Mouse (Mus musculus) left cerebral cortex, adult 2 months (tissue): ENCODE data around the gene Ptpn9. TPM values are rescaled to one million over a fixed set of nuclear protein-coding genes. Genes with fewer than 3 reads are reported as not detected.
A peak's percentile ranks its signal among the peaks of the same experiment; 100 is the strongest.

Experiments
- DNase-seq, 2 experiments: peaks; one replicate each; pipeline ENCODE4 v3.0.0; 2021 to 2022; ENCODE audit warnings: low spot score in 2 of 2, mixed read lengths in 1 of 2; ENCODE audit errors: extremely low spot score in 1 of 2
- H3K27ac ChIP-seq: fragments of 200-600 bp; 2 replicates; pipeline ENCODE4 v1.8.1; 2022
- H3K4me3 ChIP-seq: fragments of 200-600 bp; 2 replicates; pipeline ENCODE4 v1.8.1; 2022
- CTCF ChIP-seq: fragments of 200-600 bp; IDR thresholded peaks from 2 replicates; pipeline ENCODE4 v1.8.1; 2022; ENCODE audit warnings: antibody characterized with exemption, mild to moderate bottlenecking, moderate library complexity
- intact Hi-C: fragments of 180-260 bp; cut with DNase I; formaldehyde crosslinking; loops from one replicate; pipeline ENCODE4 v1.15.1; 2025
- total RNA-seq, 2 experiments: library from RNA; stranded (reverse); gene quantifications; 2 replicates each; pipeline ENCODE4 v1.2.3; 2021

The Ptpn9 gene
- total RNA-seq, 2 experiments from 2014 or later, result 29.7 to 33.1 TPM

GRCm38 (mm10) chr9:57074822-57075603 lies 80.3 kb downstream of the Ptpn9 start:
- TF ChIP-seq CTCF, result no peak
- intact Hi-C loops, result loop anchor here (5.0 kb wide), 3 partner anchors 138 to 447 kb away; partner anchors contain the start of genes Cox5a and Imp3
- H3K4me3 ChIP-seq, result peak overlapping the region; percentile 60

GRCm38 (mm10) chr9:57075681-57076381 lies 81.1 kb downstream of the Ptpn9 start:
- intact Hi-C loops, result loop anchor here (2.0 to 5.0 kb wide), 2 partner anchors 55 to 139 kb away; partner anchors contain the start of genes Imp3 and Man2c1
- peak overlapping the region; percentile 90 for H3K27ac ChIP-seq
- DNase-seq, result peak; percentile 97 to 98
- peak overlapping the region; percentile 85 for H3K4me3 ChIP-seq
- peak; percentile 3 for TF ChIP-seq CTCF

More at GRCm38 (mm10) chr9:57074822-57075603, 80.3 kb downstream of the Ptpn9 start:
- H3K27ac ChIP-seq, result peak overlapping the region; percentile 85
- peak; percentile 57 to 59 for DNase-seq

- Histone ChIP-seq H3K27ac (peak overlapping the region; percentile 90), H3K4me3 (peak overlapping the region; percentile 85)
- peak; percentile 84 to 90 for DNase-seq
- no peak for TF ChIP-seq CTCF
- intact Hi-C loops, result loop anchor here (2.0 to 5.0 kb wide), 2 partner anchors 54 to 140 kb away; partner anchors contain the start of genes Imp3 and Man2c1
These were observed 82.3 kb downstream of the Ptpn9 start for GRCm38 (mm10) chr9:57076701-57077660.

- no peak for TF ChIP-seq CTCF
- intact Hi-C loops, result no loop called here
- H3K4me3 ChIP-seq, result no peak overlapping the region
- no peak for DNase-seq
- no peak overlapping the region for H3K27ac ChIP-seq
These were observed 87.5 kb downstream of the Ptpn9 start for GRCm38 (mm10) chr9:57082236-57082635.

Other genes starting within 250 kb of the Ptpn9 start
- 100 to 1,000 TPM; 481 to 504 TPM for gene Lingo1, start 198.5 kb upstream of the Ptpn9 start, total RNA-seq
- gene Odf3l1, start 130.2 kb upstream of the Ptpn9 start, total RNA-seq, result not detected
- 10 to 100 TPM; 15.2 to 15.9 TPM for gene Cspg4, start 129.9 kb upstream of the Ptpn9 start, total RNA-seq
- 1 to 10 TPM; 5.8 to 7.3 TPM for gene Snx33, start 66.6 kb upstream of the Ptpn9 start, total RNA-seq
- 10 to 100 TPM; 49.8 to 50.2 TPM for gene Imp3, start 57.4 kb upstream of the Ptpn9 start, total RNA-seq
- gene Snupn, start 44.0 kb upstream of the Ptpn9 start, total RNA-seq, result 10 to 100 TPM; 13.5 to 16.3 TPM
- gene Sin3a, start 77.1 kb downstream of the Ptpn9 start, total RNA-seq, result 10 to 100 TPM; 38.8 to 47.5 TPM
- gene Man2c1, start 135.8 kb downstream of the Ptpn9 start, total RNA-seq, result 100 to 1,000 TPM; 150 to 175 TPM
- gene Neil1, start 153.4 kb downstream of the Ptpn9 start, total RNA-seq, result 10 to 100 TPM in 1 of 2 experiments, 1 to 10 TPM in 1; 9.9 to 10.5 TPM
- 10 to 100 TPM; 84.1 to 93.1 TPM for gene Commd4, start 163.4 kb downstream of the Ptpn9 start, total RNA-seq
- gene Trcg1, start 241.6 kb downstream of the Ptpn9 start, total RNA-seq, result not detected